Mouse (Mus musculus) spleen, postnatal 0 days (tissue): Measurements from ENCODE around the gene Akap3. TPM values are rescaled to one million over a fixed set of nuclear protein-coding genes. Genes with fewer than 3 reads are reported as not detected.

Experiments used
- polyA plus RNA-seq: library from polyadenylated mRNA; unstranded; fragments of >200 nt; fragmentation: Nextera tagmentation; extraction: Ambion mirVana; gene quantifications from 2 replicates; pipeline ENCODE4 v1.2.1, GENCODE M21; 2015

The Akap3 gene
- polyA plus RNA-seq = not detected in 2 replicates

DNA sequence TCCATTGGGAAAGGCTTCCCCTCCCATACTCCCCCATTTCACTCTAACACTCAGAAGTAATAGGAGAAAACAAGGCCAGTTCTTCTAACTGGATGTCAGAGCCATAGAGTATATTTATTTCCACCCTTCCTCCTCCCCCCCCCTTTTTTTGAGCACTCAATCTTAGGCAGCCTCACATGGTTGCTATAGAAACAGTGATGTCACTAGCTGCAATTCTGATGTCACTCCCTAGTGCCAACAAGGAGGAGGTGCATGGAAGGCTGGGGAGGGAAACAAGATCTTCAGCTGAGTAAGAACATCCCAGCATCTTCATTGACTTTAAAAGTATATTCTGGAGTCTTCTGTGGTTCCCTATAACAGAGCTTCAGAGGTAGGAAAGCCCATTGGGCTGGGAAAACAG, at the start of gene Akap3:
Akap3 (plus strand) TSS at position 218 of the 400 bp plus-strand sequence.

DNA sequence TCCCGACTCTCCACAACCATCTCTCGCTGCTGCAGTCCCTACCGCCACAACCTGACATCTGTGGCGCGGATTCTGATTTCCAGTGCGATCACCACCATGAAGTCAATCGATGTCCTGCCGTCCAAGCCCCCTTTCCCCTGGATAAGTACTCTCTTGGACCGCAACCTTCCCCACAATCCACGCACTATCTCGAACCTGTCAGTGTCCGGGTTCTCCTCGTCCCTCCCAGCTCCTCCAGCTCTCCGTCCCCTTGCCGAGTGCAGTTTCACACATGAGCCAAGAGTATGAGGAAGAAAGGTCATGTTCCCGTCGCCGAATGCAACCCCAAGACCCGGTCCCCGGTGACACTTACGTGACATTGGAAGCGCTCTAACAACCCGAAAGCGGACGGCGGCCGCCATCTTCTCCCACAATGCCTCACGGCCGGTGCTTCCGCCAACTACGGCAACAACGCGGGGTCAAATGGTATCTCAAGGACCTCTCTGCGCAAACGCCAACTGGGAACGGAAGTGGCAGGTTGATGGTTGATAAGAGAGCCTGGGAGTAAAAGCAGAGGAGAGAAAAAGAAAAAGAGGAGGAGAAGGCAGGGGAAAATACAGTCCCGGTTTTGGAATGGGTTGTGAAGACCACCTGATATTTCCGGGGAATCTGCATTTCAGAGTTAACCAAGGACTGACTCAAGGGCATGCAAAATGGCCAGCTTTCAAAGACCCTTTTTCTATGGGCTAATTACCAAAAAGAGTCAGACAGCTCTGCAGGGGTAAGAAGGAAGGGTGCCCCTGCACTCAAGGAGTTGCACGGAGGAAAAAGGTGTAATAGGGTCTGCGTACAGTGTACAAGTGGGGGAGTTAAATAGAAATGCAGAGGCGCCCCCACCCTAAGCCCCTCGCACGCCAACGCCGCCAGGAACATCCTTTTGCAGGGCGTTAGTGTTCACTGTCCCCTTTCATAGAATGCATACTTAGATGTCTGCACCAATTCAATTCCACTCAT, 3.9 kb upstream of the Akap3 start, which contains the start of gene Ndufa9:
Ndufa9 (minus strand) TSS at position 425 of the 993 bp plus-strand sequence.

DNA sequence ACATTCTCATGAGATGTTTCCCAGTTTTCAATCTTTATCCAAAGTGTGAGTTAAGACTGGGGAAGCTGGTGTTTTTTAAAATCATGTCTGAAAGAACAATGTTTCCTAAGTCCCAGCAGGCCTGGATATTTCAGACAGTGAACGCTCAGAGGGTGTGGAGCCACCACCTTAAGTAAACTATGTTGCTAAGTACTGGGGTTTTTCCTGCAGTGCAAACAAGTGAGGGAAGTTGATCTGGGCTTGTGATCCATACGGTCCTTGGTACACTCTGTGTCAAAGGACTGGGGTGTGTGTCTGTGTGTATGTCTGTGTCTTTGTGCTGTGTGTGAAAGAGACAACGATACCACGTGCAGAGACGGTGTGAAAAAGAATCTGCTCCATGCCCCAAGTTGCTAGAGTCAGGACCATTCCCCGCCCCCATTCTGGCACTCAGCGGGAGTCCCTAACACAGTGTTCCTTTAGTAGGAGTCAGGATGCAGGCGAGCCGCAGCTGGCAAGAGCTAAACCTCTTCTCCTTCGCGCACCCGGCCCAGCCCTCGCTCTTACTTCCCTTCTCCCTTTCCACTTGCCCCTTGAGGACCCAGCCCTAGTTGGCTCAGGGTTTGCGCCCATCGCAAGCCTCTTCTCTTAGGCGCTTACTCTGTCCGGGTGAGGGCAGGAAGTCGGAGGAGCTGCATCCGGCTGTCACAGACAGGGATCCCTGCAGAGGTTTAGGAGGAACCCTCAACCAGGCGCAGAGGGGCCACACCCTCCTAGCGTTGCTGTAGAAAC, 68.4 kb downstream of the Akap3 start, which contains the start of gene Dyrk4:
Dyrk4 (minus strand) TSS at position 729 of the 771 bp plus-strand sequence.

Other genes starting within 250 kb of the Akap3 start
- 0.16 and 0.21 TPM in 2 replicates for gene Kcna1, start 206.7 kb upstream of the Akap3 start, polyA plus RNA-seq
- 0.12 and 0.22 TPM in 2 replicates for gene Kcna6, start 112.4 kb upstream of the Akap3 start, polyA plus RNA-seq
- 125 and 133 TPM in 2 replicates for gene Ndufa9, start 4.0 kb upstream of the Akap3 start, polyA plus RNA-seq
- 0.07 TPM in 1 of 2 replicates, not detected in the other for gene Dyrk4, start 68.7 kb downstream of the Akap3 start, polyA plus RNA-seq
- gene Rad51ap1, start 86.5 kb downstream of the Akap3 start, polyA plus RNA-seq = 69.1 and 78.4 TPM in 2 replicates
- gene D6Wsu163e, start 86.9 kb downstream of the Akap3 start, polyA plus RNA-seq = 16.3 and 17.3 TPM in 2 replicates
- not detected in 2 replicates for gene Fgf6, start 162.5 kb downstream of the Akap3 start, polyA plus RNA-seq
- not detected in 2 replicates for gene Fgf23, start 219.8 kb downstream of the Akap3 start, polyA plus RNA-seq